Mouse (Mus musculus) midbrain, embryonic 13.5 days (tissue): ENCODE measurements around the gene Mcm5. TPM values are rescaled to one million over a fixed set of nuclear protein-coding genes. Genes with fewer than 3 reads are reported as not detected.

Experiments used
- ATAC-seq: fragments of 200-750 bp; cut with Nextera tagmentation; 2 replicates; pipeline ENCODE4 v1.8.0; 2017; ENCODE audit warnings: mild to moderate bottlenecking, moderate TSS enrichment, moderate library complexity
- H3K27ac ChIP-seq: fragments of 300-500 bp; sonication (generic); 2 replicates; pipeline ENCODE4 v1.5.1; 2015; ENCODE audit warnings: inconsistent platforms, mild to moderate bottlenecking, moderate library complexity
- H3K27me3 ChIP-seq: fragments of 300-500 bp; sonication (generic); 2 replicates; pipeline ENCODE4 v1.6.1; 2015; ENCODE audit warnings: mild to moderate bottlenecking, inconsistent platforms
- H3K36me3 ChIP-seq: fragments of 300-500 bp; sonication (generic); 2 replicates; pipeline ENCODE4 v1.6.1; 2015; ENCODE audit warnings: mild to moderate bottlenecking, inconsistent platforms
- H3K4me1 ChIP-seq: fragments of 300-500 bp; sonication (generic); replicated peaks from 2 replicates; pipeline ENCODE4 v1.6.1; 2015; ENCODE audit warnings: inconsistent platforms
- H3K4me2 ChIP-seq: fragments of 300-500 bp; sonication (generic); replicated peaks from 2 replicates; pipeline ENCODE4 v1.6.1; 2015; ENCODE audit warnings: moderate library complexity, mild to moderate bottlenecking, inconsistent platforms
- H3K4me3 ChIP-seq: fragments of 300-500 bp; sonication (generic); replicated peaks from 2 replicates; pipeline ENCODE4 v1.5.1; 2015; ENCODE audit warnings: mild to moderate bottlenecking, inconsistent platforms
- H3K9ac ChIP-seq: fragments of 300-500 bp; sonication (generic); replicated peaks from 2 replicates; pipeline ENCODE4 v1.6.1; 2015; ENCODE audit warnings: mild to moderate bottlenecking, inconsistent platforms
- H3K9me3 ChIP-seq: fragments of 300-500 bp; sonication (generic); 2 replicates; pipeline ENCODE4 v1.6.1; 2016; ENCODE audit warnings: mild to moderate bottlenecking, inconsistent platforms
- WGBS: fragments of 180-500 bp; shearing (Covaris S2); methylation state at CpG from one replicate; pipeline ENCODE4 v1.1.7; 2015; 5-methylcytosine and 5-hydroxymethylcytosine counted together
- polyA plus RNA-seq: library from polyadenylated mRNA; unstranded; fragments of >200 nt; fragmentation: Nextera tagmentation; extraction: Ambion mirVana; gene quantifications from 2 replicates; pipeline ENCODE4 v1.2.1, GENCODE M21; 2015

Mcm5 gene
- polyA plus RNA-seq, 1 experiment from 2014 or later: 64.2 TPM

GRCm38 (mm10) chr8:75082181-75082805, 27.1 kb upstream of the Mcm5 start:
- no peaks in the 10 kb centered on the region for H3K36me3 ChIP-seq
- no peaks in the 10 kb centered on the region for H3K9me3 ChIP-seq
- H3K27ac ChIP-seq: no peak overlapping the region
- peaks cover 6% of the 10 kb centered on the region for H3K4me1 ChIP-seq
- peaks cover 5% of the 10 kb centered on the region; the same call in 1 of the 2 replicates for H3K27me3 ChIP-seq
- no peak overlapping the region for H3K4me2 ChIP-seq
- H3K4me3 ChIP-seq: no peak overlapping the region
- H3K9ac ChIP-seq: no peak overlapping the region
- ATAC-seq: no peak
- WGBS: 87% methylated on average over 6 of the region's 6 CpGs

- Histone ChIP-seq H3K4me1 (peaks cover 6% of the 10 kb centered on the region), H3K9me3 (no peaks in the 10 kb centered on the region), H3K27me3 (peaks cover 5% of the 10 kb centered on the region; the same call in 1 of the 2 replicates), H3K9ac (no peak overlapping the region), H3K27ac (no peak overlapping the region), H3K36me3 (no peaks in the 10 kb centered on the region), H3K4me3 (peak overlapping the region; percentile 23), H3K4me2 (peak overlapping the region; percentile 50)
- ATAC-seq: peak; percentile 95
- 8% methylated on average over 16 of the region's 17 CpGs for WGBS
Measured at GRCm38 (mm10) chr8:75083846-75084245, 25.5 kb upstream of the Mcm5 start.

- Histone ChIP-seq H3K9ac (no peak overlapping the region), H3K4me1 (peaks cover 11% of the 10 kb centered on the region), H3K27me3 (peaks cover 5% of the 10 kb centered on the region; the same call in 1 of the 2 replicates), H3K4me3 (no peak overlapping the region), H3K27ac (no peak overlapping the region), H3K9me3 (no peaks in the 10 kb centered on the region), H3K36me3 (no peaks in the 10 kb centered on the region), H3K4me2 (no peak overlapping the region)
- WGBS: 75% methylated on average over 3 of the region's 3 CpGs
- ATAC-seq: no peak
Measured at GRCm38 (mm10) chr8:75084382-75085064, 24.8 kb upstream of the Mcm5 start.

GRCm38 (mm10) chr8:75086002-75086401, 23.4 kb upstream of the Mcm5 start:
- no peak for ATAC-seq
- H3K36me3 ChIP-seq: no peaks in the 10 kb centered on the region
- H3K4me3 ChIP-seq: no peak overlapping the region
- H3K27ac ChIP-seq: no peak overlapping the region
- H3K4me1 ChIP-seq: peaks cover 11% of the 10 kb centered on the region
- 86% methylated on average over 2 of the region's 2 CpGs for WGBS
- no peaks in the 10 kb centered on the region for H3K9me3 ChIP-seq
- H3K4me2 ChIP-seq: no peak overlapping the region
- H3K9ac ChIP-seq: no peak overlapping the region
- peaks cover 6% of the 10 kb centered on the region for H3K27me3 ChIP-seq

- Histone ChIP-seq H3K9me3 (no peaks in the 10 kb centered on the region), H3K4me1 (peaks cover 11% of the 10 kb centered on the region), H3K9ac (no peak overlapping the region), H3K4me2 (no peak overlapping the region), H3K36me3 (no peaks in the 10 kb centered on the region), H3K27ac (no peak overlapping the region), H3K27me3 (peaks cover 7% of the 10 kb centered on the region), H3K4me3 (no peak overlapping the region)
- no peak for ATAC-seq
Measured at GRCm38 (mm10) chr8:75087127-75087526, 22.2 kb upstream of the Mcm5 start.

- Histone ChIP-seq H3K27me3 (peaks cover 3% of the 10 kb centered on the region), H3K9ac (peak overlapping the region; percentile 58; the same call in 1 of the 2 replicates), H3K4me1 (peaks cover 14% of the 10 kb centered on the region), H3K36me3 (no peaks in the 10 kb centered on the region), H3K9me3 (no peaks in the 10 kb centered on the region), H3K27ac (no peak overlapping the region), H3K4me2 (peak overlapping the region; percentile 37), H3K4me3 (no peak overlapping the region)
- peak; percentile 43; the same call in 1 of the 2 replicates for ATAC-seq
- 26% methylated on average over 6 of the region's 6 CpGs for whole genome bisulfite sequencing
Measured at GRCm38 (mm10) chr8:75088989-75089881, 20.1 kb upstream of the Mcm5 start.

- WGBS: 80% methylated on average over 4 of the region's 4 CpGs
- H3K9ac ChIP-seq: no peak overlapping the region
- H3K4me2 ChIP-seq: no peak overlapping the region
- H3K9me3 ChIP-seq: no peaks in the 10 kb centered on the region
- peaks cover 3% of the 10 kb centered on the region for H3K27me3 ChIP-seq
- H3K27ac ChIP-seq: no peak overlapping the region
- no peaks in the 10 kb centered on the region for H3K36me3 ChIP-seq
- H3K4me3 ChIP-seq: no peak overlapping the region
- peaks cover 14% of the 10 kb centered on the region for H3K4me1 ChIP-seq
- ATAC-seq: no peak
Measured at GRCm38 (mm10) chr8:75090781-75091365, 18.5 kb upstream of the Mcm5 start.

- Histone ChIP-seq H3K9ac (peak within 1 kb of the TSS; percentile 69), H3K27ac (no peak within 1 kb of the TSS), H3K4me2 (peak within 1 kb of the TSS; percentile 86), H3K4me3 (peak within 1 kb of the TSS; percentile 59), H3K36me3 (no peaks in the 10 kb centered on the region), H3K27me3 (peaks cover 3% of the 10 kb centered on the region), H3K9me3 (no peaks in the 10 kb centered on the region), H3K4me1 (peaks cover 14% of the 10 kb centered on the region)
- peak; percentile 95 for ATAC-seq
- WGBS: under 1% methylated on average over 36 of the region's 36 CpGs
Measured at GRCm38 (mm10) chr8:75093399-75094156, 15.8 kb upstream of the Mcm5 start, which contains the start of gene Hmox1. Gene Hmox1, plus strand, starts transcription at chr8:75093621.

- no peaks in the 10 kb centered on the region for H3K9me3 ChIP-seq
- WGBS: 85% methylated on average over 4 of the region's 4 CpGs
- no peak overlapping the region for H3K4me3 ChIP-seq
- no peak overlapping the region for H3K9ac ChIP-seq
- no peak overlapping the region for H3K4me2 ChIP-seq
- H3K27me3 ChIP-seq: no peaks in the 10 kb centered on the region
- H3K4me1 ChIP-seq: no peaks in the 10 kb centered on the region
- H3K36me3 ChIP-seq: no peaks in the 10 kb centered on the region
- H3K27ac ChIP-seq: no peak overlapping the region
- no peak for ATAC-seq
Measured at GRCm38 (mm10) chr8:75102956-75103355, 6.4 kb upstream of the Mcm5 start.

GRCm38 (mm10) chr8:75103376-75103878, 5.9 kb upstream of the Mcm5 start:
- no peaks in the 10 kb centered on the region for H3K36me3 ChIP-seq
- no peak overlapping the region for H3K4me2 ChIP-seq
- H3K4me3 ChIP-seq: no peak overlapping the region
- ATAC-seq: no peak
- no peaks in the 10 kb centered on the region for H3K27me3 ChIP-seq
- no peak overlapping the region for H3K9ac ChIP-seq
- H3K27ac ChIP-seq: no peak overlapping the region
- H3K4me1 ChIP-seq: no peaks in the 10 kb centered on the region
- no peaks in the 10 kb centered on the region for H3K9me3 ChIP-seq
- WGBS: 35% methylated on average over 8 of the region's 8 CpGs
